Mouse (Mus musculus): ENCODE measurements around the gene Sf3a2.

GRCm38 (mm10) chr10:80797186-80798149, 530 bp upstream of the Sf3a2 start:
- TF ChIP-seq FLI1 (IDR thresholded peaks at IDR 0.05; ENCODE audit: low read length) (no peak), GATA1 (IDR thresholded peaks at IDR 0.05; ENCODE audit: borderline replicate concordance, low read length) (no peak)
